Mouse (Mus musculus): ENCODE results near the gene Gnrhr. TPM values are rescaled to one million over a fixed set of nuclear protein-coding genes. Genes with fewer than 3 reads are reported as not detected.

Gene Gnrhr
- polyA plus RNA-seq (2021; fragmentation: Nextera tagmentation), result not detected in 2 replicates
- long read RNA-seq, experiment 1, result 0 reads
- long read RNA-seq, experiment 2, result 0 reads

DNA sequence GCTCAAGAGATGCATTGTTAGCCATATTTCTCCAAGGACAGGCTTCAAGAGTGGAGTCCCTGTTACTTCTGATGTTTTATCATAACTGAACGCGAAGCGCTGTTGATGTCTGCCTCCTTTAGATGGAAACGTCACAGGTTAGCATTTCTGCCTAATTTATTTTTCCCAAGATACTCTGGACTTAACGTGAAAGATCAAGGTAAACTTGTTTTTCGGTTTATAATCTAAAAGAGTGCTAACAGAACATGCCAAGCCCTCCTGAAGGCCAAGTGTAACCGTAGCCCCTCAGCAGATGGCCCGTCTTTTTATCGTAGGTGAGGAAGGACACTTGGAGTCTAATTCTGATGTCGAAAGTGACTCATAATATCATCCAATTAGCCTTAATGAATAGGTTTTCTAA is at the start of gene Gnrhr:
Gene Gnrhr (minus strand): TSS at position 101 of the 400 bp plus-strand sequence.

DNA sequence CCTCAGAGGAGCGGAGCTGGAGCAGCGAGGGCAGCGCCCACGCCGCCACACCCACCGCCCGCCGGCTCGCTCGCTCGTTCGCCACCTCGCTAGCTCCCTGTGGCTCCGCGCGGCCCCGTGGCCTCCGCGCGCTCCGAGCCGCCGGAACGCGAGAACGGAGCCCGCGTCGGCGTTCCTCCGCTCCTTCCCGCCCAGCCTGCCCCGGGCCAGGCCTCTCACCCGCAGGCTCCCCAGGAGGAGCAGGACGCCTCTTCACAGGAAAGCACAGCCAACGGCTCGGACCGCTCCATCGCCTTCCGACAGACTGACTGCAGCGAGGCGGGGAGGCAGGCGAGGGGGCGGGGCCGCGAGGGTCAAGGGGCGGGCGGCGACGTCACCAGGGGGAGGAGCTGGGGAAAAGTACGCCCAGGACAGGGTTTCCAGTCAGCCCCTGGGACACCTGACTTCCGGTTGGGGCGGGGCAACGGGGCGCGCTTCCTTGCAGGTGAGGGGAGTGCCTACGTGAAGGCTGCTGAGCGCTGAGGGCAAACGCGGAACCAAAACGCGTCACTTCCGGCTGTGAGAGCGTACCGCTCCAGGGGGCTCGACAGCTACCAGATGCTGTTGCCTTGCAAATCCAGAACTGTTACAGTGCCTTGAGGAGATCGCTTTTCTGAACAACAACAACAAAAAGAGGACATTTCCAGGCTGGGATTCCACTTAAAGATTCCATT is 25.1 kb downstream of the Gnrhr start, which contains the start of gene Uba6:
Gene Uba6 (minus strand): TSS at position 355 of the 713 bp plus-strand sequence.

Other genes starting within 250 kb of the Gnrhr start
- 5.4 and 5.9 TPM in 2 replicates for gene Cenpc1, start 132.3 kb downstream of the Gnrhr start, polyA plus RNA-seq (2021; fragmentation: Nextera tagmentation)
- 0.13 and 0.15 TPM in 2 replicates for gene Stap1, start 126.2 kb downstream of the Gnrhr start, polyA plus RNA-seq (2021; fragmentation: Nextera tagmentation)
- 1.9 TPM in 2 replicates for gene Uba6, start 25.1 kb downstream of the Gnrhr start, polyA plus RNA-seq (2021; fragmentation: Nextera tagmentation)
- not detected in 2 replicates for gene Tmprss11c, start 91.4 kb upstream of the Gnrhr start, polyA plus RNA-seq (2021; fragmentation: Nextera tagmentation)
- gene Tmprss11d, start 175.5 kb upstream of the Gnrhr start, polyA plus RNA-seq (2021; fragmentation: Nextera tagmentation), result not detected in 2 replicates